Mouse (Mus musculus): ENCODE results near the gene Gm28230. TPM values are rescaled to one million over a fixed set of nuclear protein-coding genes. Genes with fewer than 3 reads are reported as not detected.

Gene Gm28230
- polyA plus RNA-seq, 1 experiment from 2014 or later = not detected

DNA sequence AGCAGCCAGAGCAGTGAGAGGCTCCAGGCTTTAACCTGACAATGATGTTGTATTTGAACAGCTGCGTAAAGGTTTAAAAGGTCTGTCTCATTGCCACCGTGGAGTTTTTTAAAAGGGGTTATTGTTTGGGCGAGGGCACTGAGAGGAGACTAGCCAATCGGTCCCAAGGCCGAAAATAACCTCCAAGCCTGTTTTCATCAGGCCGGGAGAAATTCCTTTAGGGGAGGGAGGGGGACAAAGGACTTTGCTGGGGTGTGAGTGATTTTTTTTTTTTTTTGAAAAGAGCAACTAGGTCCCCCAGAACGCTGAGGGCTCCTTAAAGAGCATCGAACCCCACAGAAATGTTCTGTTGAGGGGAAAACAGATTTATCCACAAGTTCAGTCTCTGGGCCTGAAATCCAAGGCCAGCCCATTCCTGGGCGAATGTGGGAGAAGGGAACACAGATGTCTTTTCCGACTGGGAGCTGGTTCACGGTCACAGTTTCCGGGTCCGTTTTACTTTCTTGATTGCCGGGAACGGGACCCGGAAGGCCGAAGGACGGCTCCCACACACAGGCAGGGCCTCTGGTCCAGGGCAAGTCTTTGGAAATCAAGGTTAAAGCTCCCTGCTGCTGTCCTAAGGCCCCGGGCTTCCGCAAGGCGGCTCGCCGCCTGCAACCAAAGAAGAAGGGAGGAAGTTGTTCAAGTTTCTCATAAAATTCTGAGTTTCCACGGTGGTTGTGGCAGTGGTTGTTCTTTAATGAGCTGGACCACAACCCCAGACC lies 36.8 kb upstream of the Gm28230 start:
- peak; percentile 59 for DNase-seq (ENCODE audit: low spot score)
- no peak overlapping the region for H3K4me2 ChIP-seq (ENCODE audit: low read depth, low read length, severe bottlenecking)

DNA sequence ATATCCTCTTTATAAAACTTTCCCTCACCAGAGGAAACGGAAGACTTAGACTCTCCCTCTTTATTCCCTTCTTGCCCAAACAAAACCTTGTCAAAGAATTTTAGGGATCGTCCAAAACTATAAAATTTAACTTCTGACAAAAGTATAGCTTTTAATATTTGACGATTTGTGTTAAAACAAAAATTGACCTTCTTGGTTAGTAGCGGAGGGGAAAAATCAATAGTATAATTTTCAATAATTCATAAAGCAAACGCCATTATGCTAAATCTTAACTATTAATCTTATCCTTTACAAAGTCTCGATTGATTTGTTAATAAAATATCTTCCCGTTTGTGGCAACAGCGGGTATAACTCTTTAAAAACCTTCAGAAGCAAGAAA lies 36.2 kb upstream of the Gm28230 start:
- 9% methylated on average over 8 of the region's 8 CpGs for WGBS

More for the DNA sequence above, 36.8 kb upstream of the Gm28230 start:
- Histone ChIP-seq H3K9me3 (ENCODE audit: control insufficient read depth, low read length) (no peaks in the 10 kb centered on the region), H3K9ac (ENCODE audit: low read length) (no peak overlapping the region), H3K4me3 (ENCODE audit: low read depth, low read length) (no peak overlapping the region), H3K4me1 (replicated peaks; ENCODE audit: control insufficient read depth, insufficient read depth, low read length) (no peaks in the 10 kb centered on the region), H3K27me3 (ENCODE audit: control insufficient read depth, insufficient read depth, low read length) (peaks cover 93% of the 10 kb centered on the region), H3K36me3 (ENCODE audit: control insufficient read depth, insufficient read depth, low read length) (no peaks in the 10 kb centered on the region), H3K27ac (ENCODE audit: low read depth, low read length) (no peak overlapping the region)
- under 1% methylated on average over 24 of the region's 24 CpGs for WGBS
- no peak for ATAC-seq (replicated peaks; ENCODE audit: low FRiP score)

DNA sequence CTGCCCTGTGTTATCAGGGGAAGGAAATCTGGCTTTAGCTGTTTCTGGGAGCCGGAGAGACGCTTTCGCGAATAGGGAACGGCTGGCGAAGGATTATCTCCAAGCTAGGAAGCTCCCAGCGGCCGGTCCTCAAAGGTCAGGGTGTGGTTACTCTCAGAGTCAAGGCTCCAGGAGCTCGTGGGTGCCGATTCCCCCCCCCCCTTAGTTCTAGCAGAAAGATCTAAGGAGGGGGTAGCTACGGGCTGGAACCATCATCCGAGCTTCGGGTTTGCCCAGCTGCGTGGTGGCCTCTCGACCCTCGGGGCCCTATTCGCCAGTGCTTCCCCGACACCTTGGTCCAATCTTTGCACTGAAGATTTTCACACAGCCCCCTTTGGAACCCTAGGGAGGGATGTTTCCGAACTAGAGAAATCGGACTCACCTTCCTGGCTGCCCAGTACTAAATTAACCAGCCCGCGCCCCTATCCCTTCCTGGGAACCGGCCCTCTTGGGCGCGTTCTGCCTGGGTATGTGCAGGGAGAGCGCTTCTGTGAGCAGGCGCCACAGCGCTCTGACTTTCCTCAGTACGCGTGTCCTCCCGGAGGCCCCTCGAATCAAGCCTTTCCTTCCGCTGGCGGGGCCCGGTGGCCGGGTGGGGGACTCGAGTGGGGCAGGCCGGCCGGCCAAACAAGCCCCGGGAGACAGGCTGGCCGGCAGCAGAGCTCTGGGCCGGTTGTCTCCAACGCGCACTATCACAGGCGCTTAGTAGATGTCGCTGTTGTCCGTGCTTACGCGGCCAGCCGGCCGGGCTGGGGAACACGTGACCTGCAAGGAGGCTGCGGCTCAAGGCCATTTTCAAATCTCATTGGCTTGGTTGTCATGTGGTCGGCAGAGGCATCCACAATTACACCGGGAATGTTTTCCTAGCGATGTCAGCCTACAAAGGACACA lies 35.2 kb upstream of the Gm28230 start, which contains the start of gene Hoxd10:
TSS of gene Hoxd10 (plus strand) at position 903 of the 930 bp plus-strand sequence.
- DNase-seq (ENCODE audit: low spot score) (peak; percentile 88), ATAC-seq (replicated peaks; ENCODE audit: low FRiP score) (peak; percentile 81)
- H3K9ac ChIP-seq (ENCODE audit: low read length) = no peak within 1 kb of the TSS
- no peak within 1 kb of the TSS for H3K4me2 ChIP-seq (ENCODE audit: low read depth, low read length, severe bottlenecking)
- WGBS = under 1% methylated on average over 55 of the region's 56 CpGs
- no peak within 1 kb of the TSS for H3K27ac ChIP-seq (ENCODE audit: low read depth, low read length)
- H3K27me3 ChIP-seq (ENCODE audit: control insufficient read depth, insufficient read depth, low read length) = peaks cover 96% of the 10 kb centered on the region
- no peak within 1 kb of the TSS for H3K4me3 ChIP-seq (ENCODE audit: low read depth, low read length)
- no peaks in the 10 kb centered on the region for H3K36me3 ChIP-seq (ENCODE audit: control insufficient read depth, insufficient read depth, low read length)
- no peaks in the 10 kb centered on the region for H3K4me1 ChIP-seq (replicated peaks; ENCODE audit: control insufficient read depth, insufficient read depth, low read length)
- no peaks in the 10 kb centered on the region for H3K9me3 ChIP-seq (ENCODE audit: control insufficient read depth, low read length)

More for the DNA sequence above, 36.2 kb upstream of the Gm28230 start:
- H3K27ac ChIP-seq (ENCODE audit: low read depth, low read length) = no peak overlapping the region
- peaks cover 93% of the 10 kb centered on the region for H3K27me3 ChIP-seq (ENCODE audit: control insufficient read depth, insufficient read depth, low read length)
- ATAC-seq (replicated peaks; ENCODE audit: low FRiP score) (no peak), DNase-seq (ENCODE audit: low spot score) (no peak)
- H3K9me3 ChIP-seq (ENCODE audit: control insufficient read depth, low read length) = no peaks in the 10 kb centered on the region
- H3K36me3 ChIP-seq (ENCODE audit: control insufficient read depth, insufficient read depth, low read length) = no peaks in the 10 kb centered on the region
- H3K4me2 ChIP-seq (ENCODE audit: low read depth, low read length, severe bottlenecking) = no peak overlapping the region
- no peak overlapping the region for H3K9ac ChIP-seq (ENCODE audit: low read length)
- no peak overlapping the region for H3K4me3 ChIP-seq (ENCODE audit: low read depth, low read length)
- no peaks in the 10 kb centered on the region for H3K4me1 ChIP-seq (replicated peaks; ENCODE audit: control insufficient read depth, insufficient read depth, low read length)

DNA sequence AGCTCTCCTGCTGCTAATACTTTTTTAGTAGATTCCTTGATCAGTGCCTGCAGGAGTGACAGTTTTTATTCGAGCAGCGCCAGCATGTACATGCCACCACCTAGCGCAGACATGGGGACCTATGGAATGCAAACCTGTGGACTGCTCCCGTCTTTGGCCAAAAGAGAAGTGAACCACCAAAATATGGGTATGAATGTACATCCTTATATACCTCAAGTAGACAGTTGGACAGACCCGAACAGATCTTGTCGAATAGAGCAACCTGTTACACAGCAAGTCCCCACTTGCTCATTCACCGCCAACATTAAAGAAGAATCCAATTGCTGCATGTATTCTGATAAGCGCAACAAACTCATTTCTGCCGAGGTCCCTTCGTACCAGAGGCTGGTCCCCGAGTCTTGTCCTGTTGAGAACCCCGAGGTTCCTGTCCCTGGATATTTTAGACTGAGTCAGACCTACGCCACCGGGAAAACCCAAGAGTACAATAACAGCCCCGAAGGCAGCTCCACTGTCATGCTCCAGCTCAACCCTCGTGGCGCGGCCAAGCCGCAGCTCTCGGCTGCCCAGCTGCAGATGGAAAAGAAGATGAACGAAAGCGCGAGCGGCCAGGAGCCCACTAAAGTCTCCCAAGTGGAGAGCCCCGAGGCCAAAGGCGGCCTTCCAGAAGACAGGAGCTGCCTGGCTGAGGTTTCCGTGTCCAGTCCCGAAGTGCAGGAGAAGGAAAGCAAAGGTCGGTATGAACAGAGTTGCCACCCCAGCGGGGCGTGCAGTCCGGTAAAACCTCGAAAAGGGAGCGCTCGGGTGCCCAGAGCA lies 34.3 kb upstream of the Gm28230 start:
- Histone ChIP-seq H3K27me3 (ENCODE audit: control insufficient read depth, insufficient read depth, low read length) (peaks cover 96% of the 10 kb centered on the region), H3K4me3 (ENCODE audit: low read depth, low read length) (no peak overlapping the region), H3K4me1 (replicated peaks; ENCODE audit: control insufficient read depth, insufficient read depth, low read length) (no peaks in the 10 kb centered on the region), H3K9me3 (ENCODE audit: control insufficient read depth, low read length) (no peaks in the 10 kb centered on the region), H3K27ac (ENCODE audit: low read depth, low read length) (no peak overlapping the region), H3K9ac (ENCODE audit: low read length) (no peak overlapping the region), H3K36me3 (ENCODE audit: control insufficient read depth, insufficient read depth, low read length) (no peaks in the 10 kb centered on the region), H3K4me2 (ENCODE audit: low read depth, low read length, severe bottlenecking) (no peak overlapping the region)
- ATAC-seq (replicated peaks; ENCODE audit: low FRiP score) (no peak), DNase-seq (ENCODE audit: low spot score) (no peak)
- 4% methylated on average over 35 of the region's 35 CpGs for WGBS

DNA sequence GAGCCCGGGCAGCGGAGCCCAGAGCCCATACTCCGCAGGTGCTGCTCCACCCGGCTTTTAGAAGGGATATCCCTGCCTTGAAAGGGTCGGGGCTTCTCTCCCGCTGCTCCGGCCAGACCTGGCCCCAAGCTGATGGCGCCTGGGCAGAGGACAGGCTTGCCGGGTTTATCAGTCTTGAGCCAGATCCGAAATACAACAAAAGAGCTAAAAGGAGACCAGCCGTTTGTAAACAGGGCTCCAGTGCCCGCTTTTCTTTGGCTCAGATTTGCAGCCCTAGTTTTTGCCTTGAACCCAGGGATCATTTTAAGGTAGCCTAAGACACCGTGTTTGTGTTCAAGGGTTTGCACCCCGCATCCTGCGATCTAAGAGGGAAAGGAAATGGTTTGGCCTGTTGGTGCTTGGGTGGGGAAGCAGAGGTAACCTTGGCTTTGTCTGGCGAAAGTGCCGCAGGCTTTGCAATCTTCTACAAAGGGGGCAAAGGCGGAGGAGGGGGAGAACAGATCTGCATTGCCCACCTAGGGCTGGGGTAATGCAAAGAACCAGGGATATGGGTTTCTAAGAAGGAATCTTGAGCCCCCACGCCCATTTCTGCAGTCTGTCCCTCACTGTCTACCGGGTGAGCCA lies 33.6 kb upstream of the Gm28230 start:
- Histone ChIP-seq H3K9ac (ENCODE audit: low read length) (no peak overlapping the region), H3K27ac (ENCODE audit: low read depth, low read length) (no peak overlapping the region), H3K36me3 (ENCODE audit: control insufficient read depth, insufficient read depth, low read length) (no peaks in the 10 kb centered on the region), H3K4me3 (ENCODE audit: low read depth, low read length) (no peak overlapping the region), H3K27me3 (ENCODE audit: control insufficient read depth, insufficient read depth, low read length) (peaks cover 96% of the 10 kb centered on the region), H3K9me3 (ENCODE audit: control insufficient read depth, low read length) (no peaks in the 10 kb centered on the region), H3K4me1 (replicated peaks; ENCODE audit: control insufficient read depth, insufficient read depth, low read length) (peaks cover under 1% of the 10 kb centered on the region; the same call in 1 of the 2 replicates), H3K4me2 (ENCODE audit: low read depth, low read length, severe bottlenecking) (no peak overlapping the region)
- WGBS = 2% methylated on average over 20 of the region's 20 CpGs
- DNase-seq (ENCODE audit: low spot score) = peak; percentile 57
- no peak for ATAC-seq (replicated peaks; ENCODE audit: low FRiP score)

DNA sequence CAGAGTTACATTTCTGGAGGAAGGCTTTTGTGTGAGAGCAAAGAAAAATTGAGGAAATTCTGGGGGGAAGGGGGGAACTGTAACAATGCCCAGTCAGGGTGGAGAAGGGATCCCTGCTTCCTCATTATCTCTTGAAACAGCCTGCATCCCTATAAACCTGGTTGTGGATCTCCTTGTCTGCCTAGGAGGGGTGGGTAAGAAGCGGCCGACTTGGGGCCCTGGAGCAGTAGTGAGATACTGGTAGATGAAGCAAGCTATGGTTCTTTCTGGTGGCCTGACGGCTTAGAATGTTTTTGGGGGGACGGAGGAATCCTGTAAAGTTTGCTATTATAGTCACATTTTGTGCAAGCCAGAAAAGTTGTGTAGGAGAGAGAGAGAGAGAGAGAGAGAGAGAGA lies 33.1 kb upstream of the Gm28230 start:
- peak; percentile 44 for DNase-seq (ENCODE audit: low spot score)

DNA sequence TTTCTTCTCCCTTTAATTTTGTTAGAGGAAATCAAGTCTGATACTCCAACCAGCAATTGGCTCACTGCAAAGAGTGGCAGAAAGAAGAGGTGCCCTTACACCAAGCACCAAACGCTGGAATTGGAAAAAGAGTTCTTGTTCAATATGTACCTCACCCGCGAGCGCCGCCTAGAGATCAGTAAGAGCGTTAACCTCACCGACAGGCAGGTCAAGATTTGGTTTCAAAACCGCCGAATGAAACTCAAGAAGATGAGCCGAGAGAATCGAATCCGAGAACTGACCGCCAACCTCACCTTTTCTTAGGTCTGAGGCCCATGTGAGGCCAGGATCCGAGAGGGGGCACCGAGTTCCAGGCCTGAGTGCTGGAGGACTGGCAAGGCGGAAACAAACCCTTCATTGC lies 32.5 kb upstream of the Gm28230 start:
- no peak overlapping the region for H3K27ac ChIP-seq (ENCODE audit: low read depth, low read length)
- peaks cover 97% of the 10 kb centered on the region for H3K27me3 ChIP-seq (ENCODE audit: control insufficient read depth, insufficient read depth, low read length)
- 3% methylated on average over 16 of the region's 16 CpGs for WGBS
- no peak for ATAC-seq (replicated peaks; ENCODE audit: low FRiP score)
- peaks cover 3% of the 10 kb centered on the region; the same call in 1 of the 2 replicates for H3K4me1 ChIP-seq (replicated peaks; ENCODE audit: control insufficient read depth, insufficient read depth, low read length)
- no peak overlapping the region for H3K4me2 ChIP-seq (ENCODE audit: low read depth, low read length, severe bottlenecking)
- no peak overlapping the region for H3K4me3 ChIP-seq (ENCODE audit: low read depth, low read length)
- peak; percentile 70 for DNase-seq (ENCODE audit: low spot score)
- H3K36me3 ChIP-seq (ENCODE audit: control insufficient read depth, insufficient read depth, low read length) = no peaks in the 10 kb centered on the region
- no peaks in the 10 kb centered on the region for H3K9me3 ChIP-seq (ENCODE audit: control insufficient read depth, low read length)
- H3K9ac ChIP-seq (ENCODE audit: low read length) = no peak overlapping the region

More for the DNA sequence above, 33.1 kb upstream of the Gm28230 start:
- WGBS = 11% methylated on average over 4 of the region's 4 CpGs
- Histone ChIP-seq H3K36me3 (ENCODE audit: control insufficient read depth, insufficient read depth, low read length) (no peaks in the 10 kb centered on the region), H3K4me1 (replicated peaks; ENCODE audit: control insufficient read depth, insufficient read depth, low read length) (peaks cover 3% of the 10 kb centered on the region; the same call in 1 of the 2 replicates), H3K9ac (ENCODE audit: low read length) (no peak overlapping the region), H3K9me3 (ENCODE audit: control insufficient read depth, low read length) (no peaks in the 10 kb centered on the region), H3K27me3 (ENCODE audit: control insufficient read depth, insufficient read depth, low read length) (peaks cover 97% of the 10 kb centered on the region), H3K27ac (ENCODE audit: low read depth, low read length) (no peak overlapping the region), H3K4me2 (ENCODE audit: low read depth, low read length, severe bottlenecking) (no peak overlapping the region), H3K4me3 (ENCODE audit: low read depth, low read length) (no peak overlapping the region)
- ATAC-seq (replicated peaks; ENCODE audit: low FRiP score) = no peak

DNA sequence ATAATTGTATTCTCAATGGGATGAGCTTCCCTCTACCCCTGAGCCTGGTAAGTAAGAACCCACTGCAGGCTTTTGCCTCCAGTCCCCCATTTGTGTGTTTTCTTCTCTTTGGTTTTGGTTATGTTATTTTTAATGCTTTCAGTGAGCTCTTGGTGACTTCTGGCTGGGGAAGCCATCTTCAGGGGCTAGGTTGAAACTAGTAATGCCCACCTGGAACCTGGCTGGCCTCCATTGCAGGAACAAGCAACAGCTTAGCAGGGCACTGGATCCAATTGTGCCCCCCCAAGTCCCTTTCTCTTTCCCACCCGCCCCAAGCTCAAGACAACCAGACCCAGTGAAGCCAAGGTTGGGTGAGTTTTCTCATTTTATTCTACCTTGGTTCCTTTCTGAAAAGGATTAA lies 31.1 kb upstream of the Gm28230 start:
- H3K36me3 ChIP-seq (ENCODE audit: control insufficient read depth, insufficient read depth, low read length) = no peaks in the 10 kb centered on the region
- H3K9ac ChIP-seq (ENCODE audit: low read length) = no peak overlapping the region
- no peak overlapping the region for H3K4me3 ChIP-seq (ENCODE audit: low read depth, low read length)
- ATAC-seq (replicated peaks; ENCODE audit: low FRiP score) = no peak
- 0% methylated on average over 1 of the region's 1 CpGs for WGBS
- H3K9me3 ChIP-seq (ENCODE audit: control insufficient read depth, low read length) = no peaks in the 10 kb centered on the region
- peaks cover 3% of the 10 kb centered on the region; the same call in 1 of the 2 replicates for H3K4me1 ChIP-seq (replicated peaks; ENCODE audit: control insufficient read depth, insufficient read depth, low read length)
- H3K4me2 ChIP-seq (ENCODE audit: low read depth, low read length, severe bottlenecking) = no peak overlapping the region
- no peak overlapping the region for H3K27ac ChIP-seq (ENCODE audit: low read depth, low read length)
- peaks cover 99% of the 10 kb centered on the region for H3K27me3 ChIP-seq (ENCODE audit: control insufficient read depth, insufficient read depth, low read length)
- DNase-seq (ENCODE audit: low spot score) = no peak

All from forebrain, embryonic 11.5 days (tissue).